Mouse (Mus musculus) fibroblast of lung, adult 2 months (primary cell): ENCODE measurements around the gene Ptprf.

Source experiments
- DNase-seq: peaks from one replicate; pipeline ENCODE4 v3.0.0-alpha.2; 2011; ENCODE audit warnings: low read depth

The Ptprf gene

GRCm38 (mm10) chr4:118291231-118291630, at the start of gene Ptprf:
Gene Ptprf (minus strand): TSS chr4:118291405.
- DNase-seq = no peak

GRCm38 (mm10) chr4:118336658-118337057, 45.5 kb upstream of the Ptprf start:
- no peak for DNase-seq

GRCm38 (mm10) chr4:118335991-118336390, 44.8 kb upstream of the Ptprf start:
- DNase-seq = no peak

GRCm38 (mm10) chr4:118331777-118332176, 40.6 kb upstream of the Ptprf start:
- peak; percentile 12 for DNase-seq

GRCm38 (mm10) chr4:118326476-118326875, 35.3 kb upstream of the Ptprf start:
- no peak for DNase-seq

- DNase-seq = no peak
Observed at GRCm38 (mm10) chr4:118320636-118321035, 29.4 kb upstream of the Ptprf start.

- no peak for DNase-seq
Observed at GRCm38 (mm10) chr4:118319706-118320344, 28.6 kb upstream of the Ptprf start.

- DNase-seq = no peak
Observed at GRCm38 (mm10) chr4:118316662-118317061, 25.5 kb upstream of the Ptprf start.

- DNase-seq = no peak
Observed at GRCm38 (mm10) chr4:118315286-118315685, 24.1 kb upstream of the Ptprf start.

GRCm38 (mm10) chr4:118310461-118310860, 19.3 kb upstream of the Ptprf start:
- DNase-seq = no peak

- DNase-seq = no peak
Observed at GRCm38 (mm10) chr4:118307533-118308263, 16.5 kb upstream of the Ptprf start.

- no peak for DNase-seq
Observed at GRCm38 (mm10) chr4:118306113-118306696, 15.0 kb upstream of the Ptprf start.

- DNase-seq = no peak
Observed at GRCm38 (mm10) chr4:118304984-118305383, 13.8 kb upstream of the Ptprf start.

- DNase-seq = no peak
Observed at GRCm38 (mm10) chr4:118297844-118298243, 6.6 kb upstream of the Ptprf start.

- no peak for DNase-seq
Observed at GRCm38 (mm10) chr4:118295651-118296561, 4.7 kb upstream of the Ptprf start.

- DNase-seq = no peak
Observed at GRCm38 (mm10) chr4:118294811-118295210, 3.6 kb upstream of the Ptprf start.

- no peak for DNase-seq
Observed at GRCm38 (mm10) chr4:118292741-118293306, 1.6 kb upstream of the Ptprf start.

- no peak for DNase-seq
Observed at GRCm38 (mm10) chr4:118290416-118291030, 682 bp downstream of the Ptprf start.

- no peak for DNase-seq
Observed at GRCm38 (mm10) chr4:118289960-118290415, 1.2 kb downstream of the Ptprf start.

GRCm38 (mm10) chr4:118289266-118289665, 1.9 kb downstream of the Ptprf start:
- no peak for DNase-seq

GRCm38 (mm10) chr4:118288531-118288930, 2.7 kb downstream of the Ptprf start:
- DNase-seq = no peak
